Mouse (Mus musculus) lung, postnatal 0 days (tissue): ENCODE data around the gene Baiap2l2.

Experiments used
- CTCF ChIP-seq: IDR thresholded peaks from 2 replicates; pipeline ENCODE4 v1.5.1; 2016; ENCODE audit warnings: antibody characterized with exemption, mild to moderate bottlenecking
- EP300 ChIP-seq: IDR thresholded peaks from 2 replicates; pipeline ENCODE4 v1.6.1; 2016; ENCODE audit warnings: antibody characterized with exemption, mild to moderate bottlenecking, control low read depth

- TF ChIP-seq CTCF (no peak), EP300 (no peak)
These were observed 50.1 kb downstream of the Baiap2l2 start for GRCm38 (mm10) chr15:79235268-79235667.
